Mouse (Mus musculus) spleen, adult 2 months (tissue): ENCODE results near the gene Il21r. TPM values are rescaled to one million over a fixed set of nuclear protein-coding genes. Genes with fewer than 3 reads are reported as not detected.

Experiments
- DNase-seq, 2 experiments: peaks; one replicate each; pipeline versions ENCODE4 v3.0.0 to v3.0.0-alpha.2; 2012 to 2021; ENCODE audit warnings: low spot score in 2 of 2, low read depth in 1 of 2
- H3K27ac ChIP-seq: fragments of 200-500 bp; 2 replicates; pipeline ENCODE4 v1.5.1; 2012; ENCODE audit warnings: low read length, inconsistent platforms; ENCODE audit not compliant: insufficient read depth
- H3K27me3 ChIP-seq: fragments of 200-500 bp; 2 replicates; pipeline ENCODE4 v1.6.1; 2012; ENCODE audit warnings: mild to moderate bottlenecking, moderate library complexity, low read length, inconsistent platforms; ENCODE audit not compliant: control insufficient read depth, insufficient read depth
- H3K36me3 ChIP-seq: fragments of 200-500 bp; 2 replicates; pipeline ENCODE4 v1.6.1; 2012; ENCODE audit warnings: mild to moderate bottlenecking, low read length, inconsistent platforms; ENCODE audit not compliant: control insufficient read depth, insufficient read depth
- H3K4me1 ChIP-seq: fragments of 200-500 bp; 2 replicates; pipeline ENCODE4 v1.6.1; 2011; ENCODE audit warnings: inconsistent platforms; ENCODE audit not compliant: control insufficient read depth, insufficient read depth, insufficient read length
- H3K4me3 ChIP-seq: fragments of 200-500 bp; 2 replicates; pipeline ENCODE4 v1.5.1; 2011; ENCODE audit warnings: mild to moderate bottlenecking, inconsistent platforms; ENCODE audit not compliant: insufficient read depth, insufficient read length; ENCODE audit errors: extremely low read depth
- CTCF ChIP-seq: fragments of 200-500 bp; IDR thresholded peaks from 2 replicates; pipeline ENCODE4 v1.5.1; 2011; ENCODE audit warnings: mild to moderate bottlenecking, inconsistent platforms; ENCODE audit not compliant: insufficient read depth, insufficient read length, insufficient replicate concordance; ENCODE audit errors: extremely low read depth
- POLR2A ChIP-seq: fragments of 200-500 bp; IDR thresholded peaks from 2 replicates; pipeline ENCODE4 v1.6.1; 2011; ENCODE audit warnings: low read depth, low read length, inconsistent platforms
- WGBS: fragments of 180-500 bp; shearing (Covaris S2); methylation state at CpG from one replicate; pipeline ENCODE4 v1.1.7; 2018; 5-methylcytosine and 5-hydroxymethylcytosine counted together
- polyA plus RNA-seq: library from polyadenylated mRNA; depleted of rRNA; stranded (reverse); fragments of >200 nt; gene quantifications from 2 replicates; pipeline ENCODE4 v1.2.3, GENCODE M21; 2012

The Il21r gene
- polyA plus RNA-seq, 1 experiment, result 138 TPM

- no peak for TF ChIP-seq CTCF
- TF ChIP-seq POLR2A, result no peak
- Histone ChIP-seq H3K4me1 (peaks cover 8% of the 10 kb centered on the region; the same call in 1 of the 2 replicates), H3K4me3 (no peak overlapping the region), H3K36me3 (peaks cover 80% of the 10 kb centered on the region), H3K27me3 (no peaks in the 10 kb centered on the region), H3K27ac (no peak overlapping the region)
- no peak for DNase-seq
- WGBS, result 52% methylated on average over 2 of the region's 2 CpGs
Measured at GRCm38 (mm10) chr7:125573849-125574248, 29.4 kb upstream of the Il21r start.

DNA sequence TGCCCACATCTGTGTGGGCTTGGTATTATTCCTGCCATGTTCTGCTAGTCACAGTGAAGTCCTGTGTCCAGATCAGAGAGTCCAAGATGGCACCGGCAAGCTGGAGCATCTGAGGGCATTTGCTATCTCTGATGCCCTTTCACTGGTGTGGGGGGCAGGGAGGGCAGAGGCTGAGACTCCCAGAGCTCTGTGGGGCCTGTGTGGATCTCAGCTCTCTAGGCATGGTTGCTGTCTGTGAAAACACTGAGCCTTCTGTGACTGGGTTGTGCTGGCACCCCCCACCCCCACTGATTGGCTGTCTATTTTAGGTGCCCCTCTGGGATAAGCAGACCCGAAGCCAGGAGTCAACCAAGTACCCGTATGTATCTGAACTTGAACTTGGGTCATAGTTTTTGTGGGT lies 28.4 kb upstream of the Il21r start:
- no peak for DNase-seq
- no peak overlapping the region for H3K27ac ChIP-seq

DNA sequence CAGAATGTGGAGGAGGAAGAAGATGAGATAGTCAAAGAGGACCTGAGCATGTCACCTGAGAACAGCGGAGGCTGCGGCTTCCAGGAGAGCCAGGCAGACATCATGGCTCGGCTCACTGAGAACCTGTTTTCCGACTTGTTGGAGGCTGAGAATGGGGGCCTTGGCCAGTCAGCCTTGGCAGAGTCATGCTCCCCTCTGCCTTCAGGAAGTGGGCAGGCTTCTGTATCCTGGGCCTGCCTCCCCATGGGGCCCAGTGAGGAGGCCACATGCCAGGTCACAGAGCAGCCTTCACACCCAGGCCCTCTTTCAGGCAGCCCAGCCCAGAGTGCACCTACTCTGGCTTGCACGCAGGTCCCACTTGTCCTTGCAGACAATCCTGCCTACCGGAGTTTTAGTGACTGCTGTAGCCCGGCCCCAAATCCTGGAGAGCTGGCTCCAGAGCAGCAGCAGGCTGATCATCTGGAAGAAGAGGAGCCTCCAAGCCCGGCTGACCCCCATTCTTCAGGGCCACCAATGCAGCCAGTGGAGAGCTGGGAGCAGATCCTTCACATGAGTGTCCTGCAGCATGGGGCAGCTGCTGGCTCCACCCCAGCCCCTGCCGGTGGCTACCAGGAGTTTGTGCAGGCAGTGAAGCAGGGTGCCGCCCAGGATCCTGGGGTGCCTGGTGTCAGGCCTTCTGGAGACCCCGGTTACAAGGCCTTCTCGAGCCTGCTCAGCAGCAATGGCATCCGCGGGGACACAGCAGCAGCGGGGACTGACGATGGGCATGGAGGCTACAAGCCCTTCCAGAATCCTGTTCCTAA lies 27.3 kb upstream of the Il21r start:
- TF ChIP-seq CTCF (no peak), POLR2A (no peak)
- H3K27ac ChIP-seq, result peak overlapping the region; percentile 41

More for the DNA sequence above, 28.4 kb upstream of the Il21r start:
- peaks cover 8% of the 10 kb centered on the region; the same call in 1 of the 2 replicates for H3K4me1 ChIP-seq
- H3K36me3 ChIP-seq, result peaks cover 70% of the 10 kb centered on the region
- WGBS, result 65% methylated on average over 3 of the region's 3 CpGs
- TF ChIP-seq CTCF (no peak), POLR2A (no peak)
- H3K27me3 ChIP-seq, result no peaks in the 10 kb centered on the region
- no peak overlapping the region for H3K4me3 ChIP-seq

GRCm38 (mm10) chr7:125576982-125577381 lies 26.2 kb upstream of the Il21r start:
- H3K4me3 ChIP-seq, result no peak overlapping the region
- WGBS, result 90% methylated on average over 7 of the region's 7 CpGs
- DNase-seq, result no peak
- peak overlapping the region; percentile 21; the same call in 1 of the 2 replicates for H3K27ac ChIP-seq
- TF ChIP-seq POLR2A (no peak), CTCF (no peak)
- H3K27me3 ChIP-seq, result no peaks in the 10 kb centered on the region
- peaks cover 52% of the 10 kb centered on the region for H3K36me3 ChIP-seq
- H3K4me1 ChIP-seq, result peaks cover 19% of the 10 kb centered on the region; the same call in 1 of the 2 replicates

More for the DNA sequence above, 27.3 kb upstream of the Il21r start:
- no peaks in the 10 kb centered on the region for H3K27me3 ChIP-seq
- DNase-seq, result no peak
- H3K4me3 ChIP-seq, result no peak overlapping the region
- H3K36me3 ChIP-seq, result peaks cover 60% of the 10 kb centered on the region
- WGBS, result 63% methylated on average over 16 of the region's 16 CpGs
- peaks cover 13% of the 10 kb centered on the region; the same call in 1 of the 2 replicates for H3K4me1 ChIP-seq

DNA sequence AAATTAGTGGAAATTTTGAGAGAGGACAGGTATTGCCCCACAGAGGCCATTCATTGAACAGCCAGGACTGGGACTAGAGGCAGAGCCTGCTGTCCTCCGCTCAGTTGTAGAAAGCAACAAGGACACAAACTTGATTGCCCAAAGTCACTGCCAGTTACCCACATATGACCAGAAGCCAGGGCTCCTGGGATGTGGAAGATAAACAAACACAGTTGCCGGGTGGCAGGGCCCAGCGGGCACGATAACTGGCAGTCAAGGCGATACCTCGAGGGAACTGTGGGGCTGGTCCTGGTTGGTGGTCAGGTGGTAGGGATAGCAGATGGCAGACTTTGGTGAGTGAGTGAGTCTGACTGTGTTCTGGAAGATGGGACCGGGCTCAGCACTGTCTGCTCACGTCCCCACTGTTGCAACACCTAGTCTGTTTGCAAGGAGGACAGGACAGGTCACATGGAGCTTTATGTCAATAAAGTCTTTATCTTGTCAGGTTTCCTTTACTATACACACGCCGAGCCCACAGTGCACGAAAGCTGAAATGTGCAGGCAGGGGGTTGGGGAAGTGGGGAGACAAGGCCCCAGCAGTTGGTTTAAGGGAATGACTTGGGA lies 25.6 kb upstream of the Il21r start:
- Histone ChIP-seq H3K27me3 (no peaks in the 10 kb centered on the region), H3K4me3 (no peak overlapping the region), H3K36me3 (peaks cover 45% of the 10 kb centered on the region), H3K27ac (peak overlapping the region; percentile 21; the same call in 1 of the 2 replicates), H3K4me1 (peaks cover 25% of the 10 kb centered on the region; the same call in 1 of the 2 replicates)
- DNase-seq, result no peak
- WGBS, result 79% methylated on average over 11 of the region's 11 CpGs
- TF ChIP-seq CTCF (no peak), POLR2A (no peak)

DNA sequence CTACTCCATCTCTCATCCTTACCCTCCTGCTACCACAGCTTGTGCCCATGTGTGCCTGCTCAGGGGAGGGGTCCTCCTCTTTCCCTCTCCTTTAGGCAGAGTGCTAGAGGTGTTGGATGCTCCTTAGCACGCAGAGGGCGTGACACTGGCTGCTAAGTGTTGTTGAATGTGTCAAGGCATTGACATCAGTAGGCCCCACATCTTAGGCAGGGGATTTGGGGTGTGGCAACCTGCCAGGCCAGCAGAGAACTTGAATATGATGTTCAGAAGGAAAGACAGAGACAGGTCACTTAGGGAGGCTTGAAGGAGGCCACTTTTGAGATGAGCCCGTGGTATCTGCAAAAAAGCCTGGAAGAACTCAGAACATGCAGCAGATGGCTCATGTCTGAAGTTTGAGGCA lies 25.1 kb upstream of the Il21r start:
- 84% methylated on average over 3 of the region's 3 CpGs for WGBS
- DNase-seq, result no peak
- H3K27me3 ChIP-seq, result no peaks in the 10 kb centered on the region
- H3K27ac ChIP-seq, result 0 out of 2 replicates have a peak overlapping the region, but pooled peaks have one; percentile 0
- H3K4me3 ChIP-seq, result no peak overlapping the region
- peaks cover 40% of the 10 kb centered on the region for H3K36me3 ChIP-seq
- H3K4me1 ChIP-seq, result peaks cover 29% of the 10 kb centered on the region; the same call in 1 of the 2 replicates
- TF ChIP-seq POLR2A (no peak), CTCF (no peak)
